Mouse (Mus musculus): ENCODE measurements around the gene Sept10. TPM values are rescaled to one million over a fixed set of nuclear protein-coding genes. Genes with fewer than 3 reads are reported as not detected.

Gene Sept10
- polyA plus RNA-seq, 1 experiment from 2014 or later: 15.4 TPM

- H3K4me3 ChIP-seq (ENCODE audit: low read length): no peak overlapping the region
- no peaks in the 10 kb centered on the region for H3K4me1 ChIP-seq (ENCODE audit: control insufficient read depth, insufficient read depth, low read depth, low read length)
- no peak overlapping the region for H3K27ac ChIP-seq (ENCODE audit: low read depth, low read length)
- no peak for ATAC-seq
- 62% methylated on average over 3 of the region's 3 CpGs for WGBS
- H3K9ac ChIP-seq (ENCODE audit: low read depth, low read length): no peak overlapping the region
- no peaks in the 10 kb centered on the region for H3K27me3 ChIP-seq (replicated peaks; ENCODE audit: control insufficient read depth, insufficient read depth, low read length)
- H3K9me3 ChIP-seq (ENCODE audit: control insufficient read depth, low read length): no peaks in the 10 kb centered on the region; the same call in 1 of the 2 replicates
- H3K36me3 ChIP-seq (ENCODE audit: control insufficient read depth, insufficient read depth, low read length): no peaks in the 10 kb centered on the region
- H3K4me2 ChIP-seq (ENCODE audit: low read length): no peak overlapping the region
Measured at GRCm38 (mm10) chr10:59237757-59238156, 16.1 kb upstream of the Sept10 start.

GRCm38 (mm10) chr10:59236486-59236885, 14.8 kb upstream of the Sept10 start:
- Histone ChIP-seq H3K4me3 (ENCODE audit: low read length) (no peak overlapping the region), H3K9me3 (ENCODE audit: control insufficient read depth, low read length) (no peaks in the 10 kb centered on the region; the same call in 1 of the 2 replicates), H3K27ac (ENCODE audit: low read depth, low read length) (no peak overlapping the region), H3K4me2 (ENCODE audit: low read length) (no peak overlapping the region), H3K27me3 (replicated peaks; ENCODE audit: control insufficient read depth, insufficient read depth, low read length) (no peaks in the 10 kb centered on the region), H3K4me1 (ENCODE audit: control insufficient read depth, insufficient read depth, low read depth, low read length) (no peaks in the 10 kb centered on the region), H3K9ac (ENCODE audit: low read depth, low read length) (no peak overlapping the region), H3K36me3 (ENCODE audit: control insufficient read depth, insufficient read depth, low read length) (no peaks in the 10 kb centered on the region)
- WGBS: 90% methylated on average over 6 of the region's 6 CpGs
- no peak for ATAC-seq

- 65% methylated on average over 4 of the region's 4 CpGs for WGBS
- Histone ChIP-seq H3K4me1 (ENCODE audit: control insufficient read depth, insufficient read depth, low read depth, low read length) (no peaks in the 10 kb centered on the region), H3K27me3 (replicated peaks; ENCODE audit: control insufficient read depth, insufficient read depth, low read length) (no peaks in the 10 kb centered on the region), H3K27ac (ENCODE audit: low read depth, low read length) (no peak overlapping the region), H3K9me3 (ENCODE audit: control insufficient read depth, low read length) (no peaks in the 10 kb centered on the region; the same call in 1 of the 2 replicates), H3K4me2 (ENCODE audit: low read length) (no peak overlapping the region), H3K4me3 (ENCODE audit: low read length) (no peak overlapping the region), H3K36me3 (ENCODE audit: control insufficient read depth, insufficient read depth, low read length) (no peaks in the 10 kb centered on the region), H3K9ac (ENCODE audit: low read depth, low read length) (no peak overlapping the region)
- no peak for ATAC-seq
Measured at GRCm38 (mm10) chr10:59235847-59236246, 14.2 kb upstream of the Sept10 start.

GRCm38 (mm10) chr10:59235227-59235626, 13.6 kb upstream of the Sept10 start:
- Histone ChIP-seq H3K4me1 (ENCODE audit: control insufficient read depth, insufficient read depth, low read depth, low read length) (no peaks in the 10 kb centered on the region), H3K9ac (ENCODE audit: low read depth, low read length) (no peak overlapping the region), H3K4me3 (ENCODE audit: low read length) (no peak overlapping the region), H3K27me3 (replicated peaks; ENCODE audit: control insufficient read depth, insufficient read depth, low read length) (no peaks in the 10 kb centered on the region), H3K9me3 (ENCODE audit: control insufficient read depth, low read length) (no peaks in the 10 kb centered on the region; the same call in 1 of the 2 replicates), H3K27ac (ENCODE audit: low read depth, low read length) (no peak overlapping the region), H3K4me2 (ENCODE audit: low read length) (no peak overlapping the region), H3K36me3 (ENCODE audit: control insufficient read depth, insufficient read depth, low read length) (no peaks in the 10 kb centered on the region)
- ATAC-seq: no peak
- WGBS: 88% methylated on average over 2 of the region's 2 CpGs

- no peaks in the 10 kb centered on the region for H3K36me3 ChIP-seq (ENCODE audit: control insufficient read depth, insufficient read depth, low read length)
- no peak overlapping the region for H3K4me2 ChIP-seq (ENCODE audit: low read length)
- H3K4me3 ChIP-seq (ENCODE audit: low read length): no peak overlapping the region
- H3K27ac ChIP-seq (ENCODE audit: low read depth, low read length): no peak overlapping the region
- no peak overlapping the region for H3K9ac ChIP-seq (ENCODE audit: low read depth, low read length)
- H3K9me3 ChIP-seq (ENCODE audit: control insufficient read depth, low read length): no peaks in the 10 kb centered on the region
- peaks cover 5% of the 10 kb centered on the region for H3K4me1 ChIP-seq (ENCODE audit: control insufficient read depth, insufficient read depth, low read depth, low read length)
- WGBS: 79% methylated on average over 4 of the region's 4 CpGs
- ATAC-seq: no peak
- no peaks in the 10 kb centered on the region for H3K27me3 ChIP-seq (replicated peaks; ENCODE audit: control insufficient read depth, insufficient read depth, low read length)
Measured at GRCm38 (mm10) chr10:59229205-59229820, 7.7 kb upstream of the Sept10 start.

- ATAC-seq: no peak
- peaks cover 13% of the 10 kb centered on the region for H3K4me1 ChIP-seq (ENCODE audit: control insufficient read depth, insufficient read depth, low read depth, low read length)
- no peak overlapping the region for H3K4me2 ChIP-seq (ENCODE audit: low read length)
- no peak overlapping the region for H3K27ac ChIP-seq (ENCODE audit: low read depth, low read length)
- H3K9ac ChIP-seq (ENCODE audit: low read depth, low read length): no peak overlapping the region
- H3K27me3 ChIP-seq (replicated peaks; ENCODE audit: control insufficient read depth, insufficient read depth, low read length): no peaks in the 10 kb centered on the region
- H3K36me3 ChIP-seq (ENCODE audit: control insufficient read depth, insufficient read depth, low read length): no peaks in the 10 kb centered on the region
- H3K4me3 ChIP-seq (ENCODE audit: low read length): no peak overlapping the region
- no peaks in the 10 kb centered on the region for H3K9me3 ChIP-seq (ENCODE audit: control insufficient read depth, low read length)
- 96% methylated on average over 2 of the region's 2 CpGs for WGBS
Measured at GRCm38 (mm10) chr10:59225137-59225536, 3.5 kb upstream of the Sept10 start.

- 68% methylated on average over 4 of the region's 4 CpGs for WGBS
- Histone ChIP-seq H3K27ac (ENCODE audit: low read depth, low read length) (no peak overlapping the region), H3K36me3 (ENCODE audit: control insufficient read depth, insufficient read depth, low read length) (no peaks in the 10 kb centered on the region), H3K9me3 (ENCODE audit: control insufficient read depth, low read length) (no peaks in the 10 kb centered on the region), H3K4me2 (ENCODE audit: low read length) (peak overlapping the region; percentile 96), H3K27me3 (replicated peaks; ENCODE audit: control insufficient read depth, insufficient read depth, low read length) (no peaks in the 10 kb centered on the region), H3K4me1 (ENCODE audit: control insufficient read depth, insufficient read depth, low read depth, low read length) (peaks cover 13% of the 10 kb centered on the region), H3K4me3 (ENCODE audit: low read length) (peak overlapping the region; percentile 95), H3K9ac (ENCODE audit: low read depth, low read length) (no peak overlapping the region)
- ATAC-seq: no peak
Measured at GRCm38 (mm10) chr10:59223890-59224289, 2.2 kb upstream of the Sept10 start.

- no peak for ATAC-seq
- H3K4me3 ChIP-seq (ENCODE audit: low read length): peak overlapping the region; percentile 95
- H3K9me3 ChIP-seq (ENCODE audit: control insufficient read depth, low read length): no peaks in the 10 kb centered on the region
- no peaks in the 10 kb centered on the region for H3K36me3 ChIP-seq (ENCODE audit: control insufficient read depth, insufficient read depth, low read length)
- 49% methylated on average over 14 of the region's 14 CpGs for WGBS
- H3K4me2 ChIP-seq (ENCODE audit: low read length): peak overlapping the region; percentile 96
- H3K4me1 ChIP-seq (ENCODE audit: control insufficient read depth, insufficient read depth, low read depth, low read length): peaks cover 13% of the 10 kb centered on the region
- no peak overlapping the region for H3K27ac ChIP-seq (ENCODE audit: low read depth, low read length)
- peak overlapping the region; percentile 95 for H3K9ac ChIP-seq (ENCODE audit: low read depth, low read length)
- H3K27me3 ChIP-seq (replicated peaks; ENCODE audit: control insufficient read depth, insufficient read depth, low read length): no peaks in the 10 kb centered on the region
Measured at GRCm38 (mm10) chr10:59223301-59223700, 1.7 kb upstream of the Sept10 start.

GRCm38 (mm10) chr10:59222271-59223101, 839 bp upstream of the Sept10 start:
- Histone ChIP-seq H3K9me3 (ENCODE audit: control insufficient read depth, low read length) (no peaks in the 10 kb centered on the region), H3K27ac (ENCODE audit: low read depth, low read length) (peak overlapping the region; percentile 94), H3K27me3 (replicated peaks; ENCODE audit: control insufficient read depth, insufficient read depth, low read length) (no peaks in the 10 kb centered on the region), H3K9ac (ENCODE audit: low read depth, low read length) (peak overlapping the region; percentile 95), H3K4me2 (ENCODE audit: low read length) (peak overlapping the region; percentile 96), H3K36me3 (ENCODE audit: control insufficient read depth, insufficient read depth, low read length) (no peaks in the 10 kb centered on the region), H3K4me3 (ENCODE audit: low read length) (peak overlapping the region; percentile 95), H3K4me1 (ENCODE audit: control insufficient read depth, insufficient read depth, low read depth, low read length) (peaks cover 13% of the 10 kb centered on the region)
- peak; percentile 7; the same call in 1 of the 2 replicates for ATAC-seq
- whole genome bisulfite sequencing: 2% methylated on average over 49 of the region's 49 CpGs

Data from hindbrain, embryonic 16.5 days (tissue).